Mouse (Mus musculus): ENCODE measurements around the gene Arntl2. TPM values are rescaled to one million over a fixed set of nuclear protein-coding genes. Genes with fewer than 3 reads are reported as not detected.
A peak's percentile ranks its signal among the peaks of the same experiment; 100 is the strongest.

Arntl2 gene
- total and polyA plus RNA-seq, 3 experiments: not detected

DNA sequence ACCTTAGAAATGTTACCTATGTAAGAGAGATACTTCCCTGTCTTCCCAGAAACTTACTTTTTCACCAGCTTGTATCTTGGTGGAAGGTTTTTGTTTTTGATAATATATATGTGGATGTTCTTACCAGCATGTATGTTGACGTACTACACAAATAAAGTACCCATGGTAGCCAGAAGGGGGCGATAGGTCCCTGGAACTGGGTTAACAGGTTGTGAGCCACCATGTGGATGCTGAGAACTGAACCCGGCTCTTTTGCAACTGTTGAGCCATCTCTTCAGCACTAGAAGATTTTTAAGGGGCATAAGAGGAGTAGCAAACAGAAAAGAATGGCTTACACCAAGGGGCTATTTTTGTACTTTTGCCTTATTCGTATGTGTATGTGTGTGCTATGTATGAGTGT, 69.8 kb downstream of the Arntl2 start:
- Histone ChIP-seq H3K27ac (ENCODE audit: insufficient read depth, low read depth) (no peak overlapping the region), H3K36me3 (replicated peaks in 1 of 2; ENCODE audit: control insufficient read depth in 1 of 2, insufficient read depth in 1 of 2, low read length in 1 of 2) (no peaks in the 10 kb centered on the region), H3K4me3 (replicated peaks in 1 of 3; ENCODE audit: low read depth in 2 of 3, low read length in 2 of 3, poor library complexity in 1 of 3) (no peak overlapping the region), H3K4me2 (ENCODE audit: insufficient read depth, low read depth, poor library complexity, severe bottlenecking) (no peak overlapping the region), H3K9me3 (replicated peaks; ENCODE audit: low read length) (no peaks in the 10 kb centered on the region), H3K4me1 (ENCODE audit: control insufficient read depth in 1 of 2, insufficient read depth in 2 of 2) (0 out of 4 replicates have a peak, but pooled peaks cover 0 to 2% of the 10 kb centered on the region in 2 experiments), H3K79me2 (replicated peaks; ENCODE audit: control insufficient read depth, extremely low read depth, insufficient read depth, poor library complexity, severe bottlenecking) (no peaks in the 10 kb centered on the region), H3K27me3 (replicated peaks) (no peaks in the 10 kb centered on the region), H3K9ac (ENCODE audit: insufficient read depth, low read depth) (no peak overlapping the region)
- dilution Hi-C loops (cut with MboI; ENCODE audit: extremely low pct_ligation_motif_present, extremely low pct_unique_long_range_greater_than_20kb, low sequenced_read_pairs): no loop called here
- peak; percentile 25 for DNase-seq (ENCODE audit: extremely low read depth)
- TF ChIP-seq BHLHE40 (IDR thresholded peaks at IDR 0.05; ENCODE audit: low read depth, low read length) (no peak), RAD21 (IDR thresholded peaks at IDR 0.05; ENCODE audit: low read depth, low read length) (peak; percentile 41), SMC3 (IDR thresholded peaks at IDR 0.05; ENCODE audit: low read depth, low read length) (peak; percentile 27; the same call in 1 of the 2 replicates), IRF4 (IDR thresholded peaks at IDR 0.05; ENCODE audit: low read depth, low read length) (no peak), CHD2 (IDR thresholded peaks at IDR 0.05; ENCODE audit: low read length) (no peak), CTCF (conservative IDR thresholded peaks at IDR 0.05 in 1 of 2, IDR thresholded peaks at IDR 0.05 in 1 of 2; ENCODE audit: low read depth in 2 of 2, low read length in 2 of 2) (peak in 1 of 2 experiments; percentile 58; a peak in 2 of 4 replicates)
- in situ Hi-C loops (cut with MboI; ENCODE audit: low pct_ligation_motif_present, low pct_unique_long_range_greater_than_20kb, low sequenced_read_pairs): no loop called here

DNA sequence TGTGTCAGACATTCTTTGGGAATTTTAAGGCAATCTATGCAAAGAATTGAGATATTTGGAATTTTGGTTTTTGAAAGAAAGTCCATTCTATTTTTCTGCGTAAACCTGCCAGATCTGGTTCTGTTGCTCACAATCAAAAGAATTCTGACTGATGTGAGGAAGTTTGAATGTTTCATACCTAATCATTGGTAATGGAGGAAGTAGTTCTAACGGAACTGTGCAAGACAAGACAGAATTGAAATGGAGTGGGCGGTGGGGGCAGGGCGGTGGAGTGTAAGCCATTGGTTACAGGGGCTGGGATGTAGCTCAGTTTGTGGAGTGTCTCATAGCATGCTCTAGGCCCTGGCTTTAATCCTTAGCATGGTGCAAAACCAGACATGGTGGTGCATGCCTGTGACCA, 76.1 kb downstream of the Arntl2 start:
- in situ Hi-C loops (cut with MboI; ENCODE audit: low pct_ligation_motif_present, low pct_unique_long_range_greater_than_20kb, low sequenced_read_pairs): no loop called here
- no peaks in the 10 kb centered on the region for H3K36me3 ChIP-seq (replicated peaks in 1 of 2; ENCODE audit: control insufficient read depth in 1 of 2, insufficient read depth in 1 of 2, low read length in 1 of 2)
- H3K9ac ChIP-seq (ENCODE audit: insufficient read depth, low read depth): no peak overlapping the region
- H3K4me3 ChIP-seq (replicated peaks in 1 of 3; ENCODE audit: low read depth in 2 of 3, low read length in 2 of 3, poor library complexity in 1 of 3): no peak overlapping the region
- peaks cover 3% of the 10 kb centered on the region for H3K9me3 ChIP-seq (replicated peaks; ENCODE audit: low read length)
- H3K4me1 ChIP-seq (ENCODE audit: control insufficient read depth in 1 of 2, insufficient read depth in 2 of 2): 0 out of 4 replicates have a peak, but pooled peaks cover 0 to 2% of the 10 kb centered on the region in 2 experiments
- no peak for DNase-seq (ENCODE audit: extremely low read depth)
- no peaks in the 10 kb centered on the region for H3K79me2 ChIP-seq (replicated peaks; ENCODE audit: control insufficient read depth, extremely low read depth, insufficient read depth, poor library complexity, severe bottlenecking)
- dilution Hi-C loops (cut with MboI; ENCODE audit: extremely low pct_ligation_motif_present, extremely low pct_unique_long_range_greater_than_20kb, low sequenced_read_pairs): no loop called here
- H3K4me2 ChIP-seq (ENCODE audit: insufficient read depth, low read depth, poor library complexity, severe bottlenecking): no peak overlapping the region
- H3K27ac ChIP-seq (ENCODE audit: insufficient read depth, low read depth): no peak overlapping the region
- TF ChIP-seq UBTF (IDR thresholded peaks at IDR 0.05; ENCODE audit: low read depth, low read length): no peak
- TF ChIP-seq CHD2 (IDR thresholded peaks at IDR 0.05; ENCODE audit: low read length): no peak
- TF ChIP-seq MXI1 (IDR thresholded peaks at IDR 0.05; ENCODE audit: low read depth, low read length): no peak
- no peak for TF ChIP-seq POLR2AphosphoS2 (IDR thresholded peaks at IDR 0.05; ENCODE audit: low read depth, low read length)
- TF ChIP-seq CHD1 (IDR thresholded peaks at IDR 0.05; ENCODE audit: low read depth, low read length): no peak
- TF ChIP-seq TCF12 (IDR thresholded peaks at IDR 0.05; ENCODE audit: low read depth, low read length): no peak
- TF ChIP-seq JUN (IDR thresholded peaks at IDR 0.05; ENCODE audit: insufficient read depth, low read depth, low read length): no peak
- no peak for TF ChIP-seq SIN3A (IDR thresholded peaks at IDR 0.05; ENCODE audit: low read length)
- TF ChIP-seq ETS1 (conservative IDR thresholded peaks at IDR 0.05; ENCODE audit: low read depth, low read length): no peak
- no peak for TF ChIP-seq ELF1 (IDR thresholded peaks at IDR 0.05; ENCODE audit: low read depth, low read length)
- TF ChIP-seq POLR2A (IDR thresholded peaks at IDR 0.05; ENCODE audit: low read depth, low read length): no peak
- TF ChIP-seq RAD21 (IDR thresholded peaks at IDR 0.05; ENCODE audit: low read depth, low read length): no peak
- TF ChIP-seq MYC (IDR thresholded peaks at IDR 0.05; ENCODE audit: low read depth, low read length): no peak
- no peak for TF ChIP-seq JUND (conservative IDR thresholded peaks at IDR 0.05; ENCODE audit: low read depth, low read length)
- no peak for TF ChIP-seq MEF2A (IDR thresholded peaks at IDR 0.05; ENCODE audit: borderline replicate concordance, low read depth, low read length)
- no peak for TF ChIP-seq NRF1 (IDR thresholded peaks at IDR 0.05; ENCODE audit: low read depth, low read length)
- no peak for TF ChIP-seq PAX5 (IDR thresholded peaks at IDR 0.05; ENCODE audit: low read length)
- TF ChIP-seq KAT2A (IDR thresholded peaks at IDR 0.05; ENCODE audit: insufficient replicate concordance, low read length): no peak
- no peak for TF ChIP-seq IRF4 (IDR thresholded peaks at IDR 0.05; ENCODE audit: low read depth, low read length)
- TF ChIP-seq MAZ (IDR thresholded peaks at IDR 0.05; ENCODE audit: low read depth, low read length): no peak
- H3K27me3 ChIP-seq (replicated peaks): no peaks in the 10 kb centered on the region

Measured in CH12.LX (cell line).